8 mouse cellular contexts compared by ENCODE assay signal in genomic region chr1:131970661-131971520, GRCm38 (mm10). TPM values are rescaled to one million over a fixed set of nuclear protein-coding genes. Genes with fewer than 3 reads are reported as not detected.
DNase-seq lines count a peak whose midpoint lies in the region; ATAC-seq lines count a peak whose summit lies in the region.

No protein-coding gene starts in this region.

- H3K9me3 ChIP-seq in heart, embryonic 15.5 days (replicated peaks): no peaks in the 10 kb centered on the region
- H3K9me3 ChIP-seq in hindbrain, embryonic 12.5 days (replicated peaks): no peaks in the 10 kb centered on the region
- H3K9me3 ChIP-seq in midbrain, embryonic 13.5 days: no peaks in the 10 kb centered on the region

- 19% methylated on average over 15 of the region's 16 CpGs for WGBS in heart, embryonic 15.5 days
- 4% methylated on average over 16 of the region's 16 CpGs for WGBS in hindbrain, embryonic 12.5 days
- WGBS in midbrain, embryonic 13.5 days: 5% methylated on average over 14 of the region's 16 CpGs

- H3K36me3 ChIP-seq in heart, embryonic 15.5 days: no peaks in the 10 kb centered on the region
- no peaks in the 10 kb centered on the region for H3K36me3 ChIP-seq in hindbrain, embryonic 12.5 days
- H3K36me3 ChIP-seq in midbrain, embryonic 13.5 days: no peaks in the 10 kb centered on the region

- peaks cover 24% of the 10 kb centered on the region for H3K4me1 ChIP-seq in heart, embryonic 15.5 days (replicated peaks)
- H3K4me1 ChIP-seq in hindbrain, embryonic 12.5 days: peaks cover 52% of the 10 kb centered on the region
- peaks cover 94% of the 10 kb centered on the region for H3K4me1 ChIP-seq in midbrain, embryonic 13.5 days (replicated peaks)

- peaks cover 43% of the 10 kb centered on the region for H3K27me3 ChIP-seq in heart, embryonic 15.5 days
- 0 out of 2 replicates have a peak, but pooled peaks cover 3% of the 10 kb centered on the region for H3K27me3 ChIP-seq in hindbrain, embryonic 12.5 days
- no peaks in the 10 kb centered on the region for H3K27me3 ChIP-seq in midbrain, embryonic 13.5 days

- peak overlapping the region; percentile 27; the same call in 1 of the 2 replicates for H3K4me2 ChIP-seq in heart, embryonic 15.5 days
- peak overlapping the region; percentile 29 for H3K4me2 ChIP-seq in hindbrain, embryonic 12.5 days (replicated peaks)
- H3K4me2 ChIP-seq in midbrain, embryonic 13.5 days (replicated peaks): peak overlapping the region; percentile 40

- no peak for DNase-seq in heart, adult 9 months (ENCODE audit: low spot score in 2 of 2)
- DNase-seq in R1 (ENCODE audit: low read depth, low spot score): peak; percentile 59
- no peak for DNase-seq in cerebellum, postnatal 10 days
- DNase-seq in natural killer cell, adult 2 months (ENCODE audit: low spot score in 2 of 2): no peak
- DNase-seq in ovary, adult 18-20 months (ENCODE audit: low spot score): no peak

- ATAC-seq in heart, embryonic 15.5 days (replicated peaks; ENCODE audit: insufficient number of reproducible peaks, insufficient read depth, low FRiP score, low read depth): peak; percentile 25; the same call in 1 of the 2 replicates
- peak; percentile 79 for ATAC-seq in hindbrain, embryonic 12.5 days (ENCODE audit: low FRiP score)
- ATAC-seq in midbrain, embryonic 13.5 days: peak; percentile 82

- no peak overlapping the region for H3K4me3 ChIP-seq in heart, embryonic 15.5 days
- no peak overlapping the region for H3K4me3 ChIP-seq in hindbrain, embryonic 12.5 days
- H3K4me3 ChIP-seq in midbrain, embryonic 13.5 days (replicated peaks): no peak overlapping the region

- no peak overlapping the region for H3K9ac ChIP-seq in heart, embryonic 15.5 days
- 0 out of 2 replicates have a peak overlapping the region, but pooled peaks have one; percentile 13 for H3K9ac ChIP-seq in hindbrain, embryonic 12.5 days
- H3K9ac ChIP-seq in midbrain, embryonic 13.5 days (replicated peaks): no peak overlapping the region; the same call in 1 of the 2 replicates

- peak overlapping the region; percentile 2; the same call in 1 of the 2 replicates for H3K27ac ChIP-seq in heart, embryonic 15.5 days
- peak overlapping the region; percentile 75 for H3K27ac ChIP-seq in hindbrain, embryonic 12.5 days
- peak overlapping the region; percentile 92 for H3K27ac ChIP-seq in midbrain, embryonic 13.5 days

RNA-seq across cellular contexts. Expression of gene Slc45a3, which starts 8.1 kb away (rescaled TPM):
- polyA plus RNA-seq in heart, embryonic 15.5 days (2015; fragmentation: Nextera tagmentation; extraction: Ambion mirVana): 4.0 and 6.0 TPM in 2 replicates
- 5.6 and 6.4 TPM in 2 replicates for polyA plus RNA-seq in hindbrain, embryonic 12.5 days (2016; fragmentation: Nextera tagmentation; extraction: Ambion mirVana)
- polyA plus RNA-seq in midbrain, embryonic 13.5 days (2015; fragmentation: Nextera tagmentation; extraction: Ambion mirVana): 9.5 and 12.9 TPM in 2 replicates

RNA-seq across cellular contexts. Expression of gene Elk4, which starts 36.5 kb away (rescaled TPM):
- polyA plus RNA-seq in heart, embryonic 15.5 days (2015; fragmentation: Nextera tagmentation; extraction: Ambion mirVana): 14.2 and 20.3 TPM in 2 replicates
- polyA plus RNA-seq in hindbrain, embryonic 12.5 days (2016; fragmentation: Nextera tagmentation; extraction: Ambion mirVana): 18.5 and 21.7 TPM in 2 replicates
- polyA plus RNA-seq in midbrain, embryonic 13.5 days (2015; fragmentation: Nextera tagmentation; extraction: Ambion mirVana): 10.9 and 12.6 TPM in 2 replicates

Comparison
In these comparisons a context has a peak if more than half of its experiments do, and no peak if none do; other contexts are left out.
1. ATAC-seq: peak in every context shown above with its lines; median percentile 82 in midbrain, embryonic 13.5 days; 79 in hindbrain, embryonic 12.5 days; 25 in heart, embryonic 15.5 days.
2. H3K27ac ChIP-seq: peak in every context shown above with its lines; median percentile 92 in midbrain, embryonic 13.5 days; 75 in hindbrain, embryonic 12.5 days; 2 in heart, embryonic 15.5 days.